Mouse (Mus musculus) megakaryocyte, embryonic 14.5 days (primary cell): Measurements from ENCODE around the gene Txnl4b. TPM values are rescaled to one million over a fixed set of nuclear protein-coding genes. Genes with fewer than 3 reads are reported as not detected.
A peak's percentile ranks its signal among the peaks of the same experiment; 100 is the strongest.

Source experiments
- H3K27me3 ChIP-seq: replicated peaks from 2 replicates; pipeline ENCODE3; 2012; ENCODE audit warnings: inconsistent platforms
- H3K36me3 ChIP-seq: replicated peaks from 2 replicates; pipeline ENCODE3; 2012; ENCODE audit warnings: low read length, inconsistent platforms, mixed read lengths
- H3K4me1 ChIP-seq: 2 replicates; pipeline ENCODE4 v1.6.1; 2012; ENCODE audit warnings: inconsistent platforms
- H3K4me3 ChIP-seq: replicated peaks from 2 replicates; pipeline ENCODE3; 2012; ENCODE audit warnings: moderate library complexity, mild to moderate bottlenecking, inconsistent platforms
- H3K9me3 ChIP-seq: 2 replicates; pipeline ENCODE4 v1.6.1; 2012; ENCODE audit warnings: inconsistent platforms
- FLI1 ChIP-seq: IDR thresholded peaks from 2 replicates; pipeline ENCODE4 v1.6.1; 2012; ENCODE audit warnings: low read length, inconsistent platforms, mixed read lengths
- GATA1 ChIP-seq: IDR thresholded peaks from 3 replicates; pipeline ENCODE4 v1.6.1; 2012; ENCODE audit warnings: mixed read lengths, low read length, inconsistent platforms, borderline replicate concordance
- polyA plus RNA-seq: library from polyadenylated mRNA; stranded (reverse); fragments of >175 nt; gene quantifications from 2 replicates; pipeline ENCODE4 v1.2.3, GENCODE M21; 2012; ENCODE audit warnings: low replicate concordance; ENCODE audit not compliant: insufficient read depth

Gene Txnl4b
- polyA plus RNA-seq, 1 experiment, result 10.7 TPM

DNA sequence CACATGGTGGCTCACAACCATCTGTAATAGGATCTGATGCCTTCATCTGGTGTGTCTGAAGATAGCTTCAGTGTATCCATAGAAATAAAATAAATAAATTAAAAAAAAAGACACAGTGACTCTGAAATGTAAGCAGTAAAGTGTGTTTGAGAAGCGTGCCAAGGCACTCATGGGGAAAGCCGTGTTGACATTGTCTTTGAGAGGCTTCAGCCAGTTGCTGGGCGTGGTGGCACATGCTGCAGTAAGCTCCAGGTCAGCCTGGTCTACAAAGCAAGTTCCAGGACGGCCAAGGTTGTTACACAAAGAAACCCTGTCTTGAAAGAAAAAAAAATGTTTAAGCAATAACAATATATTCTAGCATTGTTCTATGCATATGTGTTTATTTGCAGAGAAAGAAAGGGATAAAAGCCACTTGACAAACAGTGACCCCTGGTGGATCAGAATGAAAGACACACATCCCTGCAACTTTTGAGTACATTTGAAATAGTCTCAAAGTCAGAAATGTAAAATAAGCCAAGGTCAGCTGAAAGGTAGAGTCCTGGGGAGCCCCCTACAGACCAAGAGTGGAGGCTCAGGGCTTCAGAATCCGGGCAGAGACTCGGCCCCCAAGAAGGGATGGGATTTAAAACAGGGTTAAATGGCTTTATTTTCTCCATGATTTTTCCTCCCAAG is 27.6 kb downstream of the Txnl4b start:
- no peak for TF ChIP-seq FLI1
- no peak for TF ChIP-seq GATA1
- Histone ChIP-seq H3K9me3 (no peaks in the 10 kb centered on the region), H3K27me3 (peaks cover 3% of the 10 kb centered on the region), H3K4me3 (no peak overlapping the region), H3K36me3 (peaks cover 62% of the 10 kb centered on the region), H3K4me1 (peaks cover 8% of the 10 kb centered on the region; the same call in 1 of the 2 replicates)

DNA sequence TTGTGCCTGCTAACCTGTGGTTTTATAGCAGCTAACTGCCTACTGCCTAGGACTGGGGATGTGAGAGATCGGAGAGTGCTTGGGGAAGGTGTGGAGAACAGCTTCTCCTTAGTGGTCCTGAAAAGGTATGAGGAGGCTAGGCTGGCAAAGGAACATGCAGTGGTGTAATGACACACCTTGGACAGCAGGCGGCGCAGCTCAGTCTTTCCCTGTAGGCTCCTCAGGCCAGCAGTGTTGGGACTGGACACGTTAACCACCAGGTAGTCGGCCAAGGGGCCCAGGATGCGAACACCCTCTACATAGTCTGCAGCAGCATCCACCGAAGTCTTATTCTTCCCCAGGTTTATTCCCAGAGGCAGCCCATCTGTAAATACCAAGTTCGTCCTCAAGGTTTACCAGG is 30.2 kb downstream of the Txnl4b start:
- Histone ChIP-seq H3K9me3 (no peaks in the 10 kb centered on the region), H3K4me3 (no peak overlapping the region), H3K27me3 (no peaks in the 10 kb centered on the region), H3K4me1 (peaks cover 8% of the 10 kb centered on the region; the same call in 1 of the 2 replicates), H3K36me3 (peaks cover 87% of the 10 kb centered on the region)
- TF ChIP-seq FLI1, result no peak
- no peak for TF ChIP-seq GATA1

DNA sequence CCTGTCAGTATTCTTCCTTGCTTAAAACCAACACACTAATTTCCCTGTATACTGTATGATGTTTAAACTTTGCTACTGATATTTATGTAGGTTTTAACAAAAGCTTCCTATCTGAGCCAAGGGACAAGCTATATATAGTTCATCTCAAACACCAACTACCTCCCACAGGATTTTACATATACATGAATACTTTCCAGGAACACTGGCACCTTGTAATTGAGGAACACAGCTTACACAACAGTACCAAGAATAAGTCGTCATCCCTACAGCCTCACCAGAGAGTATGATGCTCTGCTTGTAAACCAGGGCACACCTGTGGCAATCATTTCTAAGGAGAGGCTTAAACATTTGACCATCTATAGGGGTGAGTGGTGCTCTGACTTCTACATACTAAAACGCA is 41.0 kb downstream of the Txnl4b start:
- H3K36me3 ChIP-seq, result peaks cover 48% of the 10 kb centered on the region
- H3K9me3 ChIP-seq, result no peaks in the 10 kb centered on the region
- no peaks in the 10 kb centered on the region for H3K27me3 ChIP-seq
- H3K4me3 ChIP-seq, result peak overlapping the region; percentile 1
- peaks cover 51% of the 10 kb centered on the region for H3K4me1 ChIP-seq
- TF ChIP-seq FLI1 (no peak), GATA1 (no peak)

DNA sequence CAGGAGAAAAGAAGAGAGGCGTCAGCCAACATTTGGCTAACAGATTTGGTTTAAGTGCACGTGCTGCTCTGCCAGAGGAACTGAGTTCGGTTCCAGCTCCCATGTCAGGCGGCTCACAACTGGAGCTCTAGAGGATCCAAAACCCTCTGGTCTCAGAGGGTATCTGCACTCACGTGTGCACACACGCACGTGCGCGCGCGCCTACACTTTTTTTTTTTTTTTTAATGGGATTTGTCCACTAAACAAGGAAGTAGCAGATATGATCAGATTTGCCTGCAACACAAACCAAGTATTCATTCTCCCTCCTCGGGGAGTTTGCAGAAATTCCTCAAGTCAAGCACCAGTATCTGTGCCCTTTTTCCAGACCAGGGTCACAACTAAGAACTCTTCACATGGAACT is 42.0 kb downstream of the Txnl4b start:
- Histone ChIP-seq H3K36me3 (peaks cover 39% of the 10 kb centered on the region), H3K9me3 (no peaks in the 10 kb centered on the region), H3K4me1 (peaks cover 56% of the 10 kb centered on the region), H3K4me3 (peak overlapping the region; percentile 97), H3K27me3 (no peaks in the 10 kb centered on the region)
- TF ChIP-seq GATA1 (no peak), FLI1 (no peak)

DNA sequence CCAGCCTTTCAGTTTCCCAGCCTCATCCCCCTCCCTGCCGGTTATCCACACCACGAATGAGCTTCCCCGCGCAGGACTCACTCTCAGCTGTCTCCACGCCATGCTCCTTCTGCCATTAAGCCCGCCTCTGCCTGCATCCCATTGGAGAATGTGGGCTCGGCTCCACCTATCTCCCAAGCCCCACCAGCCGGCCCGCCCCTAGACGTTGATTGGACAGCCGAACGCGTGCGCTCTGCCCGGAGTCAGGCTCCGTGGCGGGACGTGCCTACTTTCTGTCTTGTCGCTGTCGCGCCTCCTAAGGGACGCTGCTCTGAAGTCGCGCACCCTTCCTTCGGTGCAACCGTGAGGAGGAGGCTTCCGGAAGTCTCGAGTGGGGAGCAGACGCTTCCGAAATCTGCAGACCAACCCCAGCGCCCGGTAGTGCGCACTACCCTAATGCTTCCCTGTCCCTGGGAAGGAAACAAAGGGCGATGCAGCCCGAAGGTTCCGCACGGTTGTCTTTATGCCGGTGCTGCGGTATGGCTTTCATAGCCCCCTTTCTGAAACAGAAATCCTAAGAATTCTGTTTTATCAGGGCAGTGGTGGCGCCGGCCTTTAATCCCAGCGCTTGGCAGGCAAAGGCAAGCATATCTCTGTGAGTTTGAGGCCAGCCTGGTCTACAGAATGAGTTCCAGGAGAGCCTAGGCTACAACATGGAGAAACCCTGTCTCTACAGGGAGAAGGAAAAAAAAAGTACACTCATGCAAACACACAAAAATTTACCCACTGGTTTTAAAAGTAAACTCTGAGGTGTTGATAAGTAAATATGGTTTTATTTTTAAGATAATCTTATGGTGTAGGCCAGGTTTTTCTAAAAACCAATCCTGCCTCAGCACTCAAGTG is 42.8 kb downstream of the Txnl4b start, which contains the start of gene Dhodh:
TSS of gene Dhodh (minus strand) at position 403 of the 882 bp plus-strand sequence.
- H3K4me3 ChIP-seq, result peak within 1 kb of the TSS; percentile 97
- TF ChIP-seq GATA1 (no peak), FLI1 (no peak; the same call in 1 of the 2 replicates)

GRCm38 (mm10) chr8:109609153-109609502 is 43.4 kb downstream of the Txnl4b start:
- peaks cover 71% of the 10 kb centered on the region for H3K4me1 ChIP-seq
- H3K4me3 ChIP-seq, result peak overlapping the region; percentile 97
- no peaks in the 10 kb centered on the region for H3K9me3 ChIP-seq
- H3K27me3 ChIP-seq, result no peaks in the 10 kb centered on the region
- TF ChIP-seq FLI1 (no peak), GATA1 (no peak)
- peaks cover 24% of the 10 kb centered on the region for H3K36me3 ChIP-seq

More for the DNA sequence above, 42.8 kb downstream of the Txnl4b start, which contains the start of gene Dhodh:
- no peaks in the 10 kb centered on the region for H3K9me3 ChIP-seq
- H3K36me3 ChIP-seq, result peaks cover 31% of the 10 kb centered on the region
- H3K27me3 ChIP-seq, result no peaks in the 10 kb centered on the region
- peaks cover 65% of the 10 kb centered on the region for H3K4me1 ChIP-seq

- Histone ChIP-seq H3K27me3 (no peaks in the 10 kb centered on the region), H3K9me3 (peaks cover 22% of the 10 kb centered on the region), H3K36me3 (peaks cover 37% of the 10 kb centered on the region), H3K4me3 (peak within 1 kb of the TSS; percentile 89), H3K4me1 (peaks cover 65% of the 10 kb centered on the region)
- TF ChIP-seq FLI1 (no peak), GATA1 (peak; percentile 37; the same call in 1 of the 3 replicates)
Measured at GRCm38 (mm10) chr8:109614243-109615210, 48.8 kb downstream of the Txnl4b start, which contains the start of gene Pkd1l3. Gene Pkd1l3, plus strand, starts transcription at chr8:109614517.

GRCm38 (mm10) chr8:109615569-109615968 is 49.9 kb downstream of the Txnl4b start:
- no peak for TF ChIP-seq GATA1
- no peak for TF ChIP-seq FLI1

More at GRCm38 (mm10) chr8:109615569-109615968, 49.9 kb downstream of the Txnl4b start:
- Histone ChIP-seq H3K36me3 (peaks cover 47% of the 10 kb centered on the region), H3K9me3 (peaks cover 32% of the 10 kb centered on the region), H3K27me3 (no peaks in the 10 kb centered on the region), H3K4me1 (peaks cover 55% of the 10 kb centered on the region), H3K4me3 (no peak overlapping the region)

Other genes starting within 250 kb of the Txnl4b start
- not detected in 2 replicates for gene Pmfbp1, start 71.9 kb upstream of the Txnl4b start, polyA plus RNA-seq
- 18.8 and 29.4 TPM in 2 replicates for gene Dhx38, start within 50 bp of the Txnl4b start, polyA plus RNA-seq
- gene Hp, start 13.3 kb downstream of the Txnl4b start, polyA plus RNA-seq, result 1.6 and 26.3 TPM in 2 replicates
- 26.8 and 45.7 TPM in 2 replicates for gene Dhodh, start 42.8 kb downstream of the Txnl4b start, polyA plus RNA-seq
- gene Pkd1l3, start 48.6 kb downstream of the Txnl4b start, polyA plus RNA-seq, result 0.62 and 0.72 TPM in 2 replicates
- gene Ist1, start 127.4 kb downstream of the Txnl4b start, polyA plus RNA-seq, result 11.1 and 15.2 TPM in 2 replicates
- gene Zfp821, start 139.7 kb downstream of the Txnl4b start, polyA plus RNA-seq, result 2.4 and 4.7 TPM in 2 replicates
- 1.5 and 6.3 TPM in 2 replicates for gene Atxn1l, start 171.8 kb downstream of the Txnl4b start, polyA plus RNA-seq
- gene Ap1g1, start 212.7 kb downstream of the Txnl4b start, polyA plus RNA-seq, result 2.4 and 6.2 TPM in 2 replicates